Mouse (Mus musculus) stomach, postnatal 0 days (tissue): ENCODE results near the gene Rtca. TPM values are rescaled to one million over a fixed set of nuclear protein-coding genes. Genes with fewer than 3 reads are reported as not detected.

Source experiments
- ATAC-seq: fragments of 200-750 bp; cut with Nextera tagmentation; 2 replicates; pipeline ENCODE4 v1.8.0; 2017; ENCODE audit not compliant: low FRiP score, low TSS enrichment
- DNase-seq: peaks from one replicate; pipeline ENCODE4 v3.0.0-alpha.2; 2016; ENCODE audit warnings: low spot score
- H3K27ac ChIP-seq: fragments of 300-500 bp; sonication (generic); replicated peaks from 2 replicates; pipeline ENCODE4 v1.5.1; 2014; ENCODE audit warnings: mild to moderate bottlenecking, control low read depth
- H3K27me3 ChIP-seq: fragments of 300-500 bp; sonication (generic); 2 replicates; pipeline ENCODE4 v1.6.1; 2014; ENCODE audit warnings: low read length; ENCODE audit not compliant: control insufficient read depth, insufficient read depth
- H3K36me3 ChIP-seq: fragments of 300-500 bp; sonication (generic); 2 replicates; pipeline ENCODE4 v1.6.1; 2014; ENCODE audit warnings: low read length, mixed read lengths; ENCODE audit not compliant: control insufficient read depth, insufficient read depth
- H3K4me1 ChIP-seq: fragments of 300-500 bp; sonication (generic); replicated peaks from 2 replicates; pipeline ENCODE4 v1.6.1; 2014; ENCODE audit warnings: antibody characterized with exemption; ENCODE audit not compliant: control insufficient read depth, insufficient read depth
- H3K4me2 ChIP-seq: fragments of 300-500 bp; sonication (generic); replicated peaks from 2 replicates; pipeline ENCODE4 v1.6.1; 2014; ENCODE audit warnings: low read depth, mild to moderate bottlenecking, control low read depth, moderate library complexity
- H3K4me3 ChIP-seq: fragments of 300-500 bp; sonication (generic); 2 replicates; pipeline ENCODE4 v1.5.1; 2014; ENCODE audit warnings: low read depth, low read length, control low read depth
- H3K9ac ChIP-seq: fragments of 300-500 bp; sonication (generic); 2 replicates; pipeline ENCODE4 v1.6.1; 2014; ENCODE audit warnings: mild to moderate bottlenecking, low read length, control low read depth, mixed read lengths
- H3K9me3 ChIP-seq: fragments of 300-500 bp; sonication (generic); 2 replicates; pipeline ENCODE4 v1.6.1; 2016; ENCODE audit warnings: low read length; ENCODE audit not compliant: control insufficient read depth
- CTCF ChIP-seq: IDR thresholded peaks from 2 replicates; pipeline ENCODE4 v1.5.1; 2016; ENCODE audit warnings: antibody characterized with exemption, low read depth, mild to moderate bottlenecking, moderate library complexity
- EP300 ChIP-seq: optimal IDR thresholded peaks from 2 replicates; pipeline ENCODE3; 2016; ENCODE audit warnings: antibody characterized with exemption
- WGBS: fragments of 180-500 bp; shearing (Covaris S2); extraction: QIAGEN DNeasy Blood & Tissue Kit; methylation state at CpG from one replicate; pipeline ENCODE4 v1.1.7; 2014; 5-methylcytosine and 5-hydroxymethylcytosine counted together
- polyA plus RNA-seq: library from polyadenylated mRNA; unstranded; fragments of >200 nt; fragmentation: Nextera tagmentation; extraction: Ambion mirVana; gene quantifications from 2 replicates; pipeline ENCODE4 v1.2.1, GENCODE M21; 2015

Gene Rtca
- polyA plus RNA-seq, 1 experiment from 2014 or later: 42.9 TPM

DNA sequence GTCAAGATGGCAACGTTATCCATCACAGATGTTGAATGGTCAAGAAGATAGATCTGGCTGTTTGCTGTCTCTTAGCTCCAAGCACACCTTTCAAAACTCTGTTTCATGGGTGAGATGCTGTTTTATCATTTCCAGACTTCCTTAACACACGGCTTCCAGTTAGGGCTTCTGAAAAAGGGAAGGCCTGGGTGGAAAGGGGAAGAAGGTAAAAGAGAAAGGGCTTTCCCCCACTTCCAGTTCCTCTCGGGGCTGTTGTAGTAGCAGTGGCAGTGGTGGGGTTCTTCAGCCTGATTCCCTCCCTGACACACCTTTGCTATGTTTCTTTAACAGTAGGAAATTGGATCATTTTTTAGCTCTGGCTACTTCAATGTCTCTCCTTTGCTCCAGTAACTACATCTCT lies 25.3 kb downstream of the Rtca start:
- H3K27ac ChIP-seq: no peak overlapping the region
- no peak overlapping the region for H3K4me3 ChIP-seq
- ATAC-seq: no peak

DNA sequence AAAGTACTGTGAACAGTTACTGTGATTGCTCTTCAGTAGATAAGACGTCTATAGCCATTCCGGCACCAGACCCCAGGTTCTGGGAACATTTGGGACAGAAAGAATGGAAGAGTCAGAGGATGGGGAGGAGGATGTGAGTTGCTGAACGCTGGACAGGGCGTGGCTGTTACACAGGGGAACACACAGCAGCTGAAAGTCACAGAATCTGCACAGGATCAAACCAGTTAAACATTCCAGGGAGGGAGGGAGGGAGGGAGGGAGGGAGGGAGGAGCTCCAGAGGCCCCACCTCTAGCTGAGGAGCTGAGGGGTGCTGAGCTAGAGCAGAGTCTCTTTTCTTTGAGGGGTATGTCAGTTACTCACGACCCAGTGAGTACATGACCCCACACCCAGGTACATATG lies 27.1 kb downstream of the Rtca start:
- H3K9ac ChIP-seq: no peak overlapping the region
- no peaks in the 10 kb centered on the region for H3K9me3 ChIP-seq
- no peaks in the 10 kb centered on the region for H3K36me3 ChIP-seq
- H3K4me1 ChIP-seq: no peaks in the 10 kb centered on the region
- WGBS: 39% methylated on average over 5 of the region's 5 CpGs
- DNase-seq (peak; percentile 18), ATAC-seq (peak; percentile 72)
- no peaks in the 10 kb centered on the region for H3K27me3 ChIP-seq
- no peak overlapping the region for H3K4me2 ChIP-seq
- H3K4me3 ChIP-seq: no peak overlapping the region
- TF ChIP-seq EP300 (no peak), CTCF (no peak)
- no peak overlapping the region for H3K27ac ChIP-seq

More for the DNA sequence above, 25.3 kb downstream of the Rtca start:
- no peak for DNase-seq
- H3K4me1 ChIP-seq: no peaks in the 10 kb centered on the region
- no peaks in the 10 kb centered on the region for H3K9me3 ChIP-seq
- H3K36me3 ChIP-seq: no peaks in the 10 kb centered on the region
- 79% methylated on average over 3 of the region's 3 CpGs for WGBS
- no peak overlapping the region for H3K9ac ChIP-seq
- no peaks in the 10 kb centered on the region for H3K27me3 ChIP-seq
- H3K4me2 ChIP-seq: no peak overlapping the region
- TF ChIP-seq CTCF: no peak
- TF ChIP-seq EP300: no peak

DNA sequence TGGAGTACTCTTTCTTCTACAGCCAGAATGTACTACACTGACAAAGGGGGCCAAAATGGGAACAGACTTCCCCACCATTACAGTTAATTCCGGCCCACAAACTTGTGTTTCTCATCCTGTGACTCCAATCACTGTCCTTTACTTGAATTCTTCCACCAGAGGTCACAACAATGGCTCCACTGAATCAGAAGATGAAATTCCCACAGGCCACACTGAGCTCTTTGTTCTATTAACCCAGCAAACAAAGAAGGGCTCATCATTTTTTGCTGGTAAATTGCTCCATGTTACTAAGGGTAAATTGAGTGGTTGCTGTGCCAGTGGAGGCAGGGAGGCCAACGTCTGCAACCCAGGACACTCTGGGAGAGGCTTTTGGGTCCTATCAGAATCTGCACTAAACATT lies 27.9 kb downstream of the Rtca start:
- no peak overlapping the region for H3K4me2 ChIP-seq
- ATAC-seq: no peak
- H3K9me3 ChIP-seq: no peaks in the 10 kb centered on the region
- no peaks in the 10 kb centered on the region for H3K27me3 ChIP-seq
- no peak for TF ChIP-seq CTCF
- TF ChIP-seq EP300: no peak
- H3K27ac ChIP-seq: no peak overlapping the region
- no peak overlapping the region for H3K9ac ChIP-seq
- WGBS: 77% methylated on average over 2 of the region's 2 CpGs
- H3K36me3 ChIP-seq: no peaks in the 10 kb centered on the region
- no peak for DNase-seq
- no peaks in the 10 kb centered on the region for H3K4me1 ChIP-seq
- H3K4me3 ChIP-seq: no peak overlapping the region

DNA sequence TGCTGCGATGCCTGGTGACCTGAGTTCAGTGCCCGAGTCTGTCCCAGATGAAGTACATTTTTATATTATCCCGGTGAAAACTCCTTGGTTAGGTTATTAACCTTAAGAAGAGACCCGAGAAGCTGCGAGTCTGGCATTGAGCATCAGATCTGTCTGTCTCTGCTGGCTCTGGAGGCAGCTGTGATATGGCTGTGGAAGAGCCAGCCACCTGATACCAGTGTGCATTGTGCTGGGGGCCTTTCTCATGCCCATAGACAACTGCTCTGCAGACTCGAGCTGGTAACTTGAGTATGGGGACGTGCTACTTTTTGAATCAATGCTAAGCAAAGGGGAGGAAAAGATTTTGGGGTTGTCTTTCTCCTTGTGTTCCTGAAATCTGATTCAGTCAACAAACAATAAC lies 30.7 kb downstream of the Rtca start:
- no peak overlapping the region for H3K4me3 ChIP-seq
- H3K36me3 ChIP-seq: no peaks in the 10 kb centered on the region
- H3K4me2 ChIP-seq: no peak overlapping the region
- ATAC-seq (no peak), DNase-seq (no peak)
- no peaks in the 10 kb centered on the region for H3K9me3 ChIP-seq
- no peaks in the 10 kb centered on the region for H3K4me1 ChIP-seq
- 82% methylated on average over 7 of the region's 7 CpGs for WGBS
- no peak overlapping the region for H3K9ac ChIP-seq
- H3K27ac ChIP-seq: no peak overlapping the region
- no peaks in the 10 kb centered on the region for H3K27me3 ChIP-seq
- no peak for TF ChIP-seq EP300
- no peak for TF ChIP-seq CTCF

DNA sequence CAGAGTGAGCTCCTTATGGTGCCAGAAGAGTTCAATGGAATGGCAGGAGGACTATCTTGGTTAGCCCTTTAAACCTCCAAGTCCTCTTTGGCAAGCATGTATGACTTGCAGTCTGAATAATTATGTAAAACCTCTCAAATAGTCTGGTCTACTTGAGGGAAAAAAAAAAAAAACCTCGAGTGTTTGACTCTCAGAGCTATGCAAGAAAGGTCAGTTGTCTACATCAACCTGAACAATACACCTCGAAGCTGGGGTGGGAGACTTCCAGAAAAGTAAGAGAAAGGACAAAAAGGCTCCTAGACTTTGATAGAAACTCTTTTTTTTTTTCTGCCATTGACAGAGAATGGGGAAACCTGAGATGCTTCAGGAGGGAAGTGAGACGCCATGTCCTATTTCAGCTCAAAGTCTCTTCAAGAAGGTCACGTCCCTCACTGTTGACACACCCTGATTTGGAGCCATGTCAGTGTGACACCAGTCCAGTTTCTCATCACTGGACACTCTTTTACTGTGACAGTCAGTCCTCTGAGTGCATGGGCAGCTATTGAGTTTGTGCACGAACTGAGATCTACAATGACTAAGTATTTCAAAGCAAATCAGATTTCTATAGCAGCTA lies 31.2 kb downstream of the Rtca start:
- 51% methylated on average over 5 of the region's 5 CpGs for WGBS
- Histone ChIP-seq H3K27ac (no peak overlapping the region), H3K36me3 (no peaks in the 10 kb centered on the region), H3K4me1 (no peaks in the 10 kb centered on the region), H3K4me2 (no peak overlapping the region), H3K9me3 (no peaks in the 10 kb centered on the region), H3K27me3 (no peaks in the 10 kb centered on the region), H3K9ac (no peak overlapping the region), H3K4me3 (no peak overlapping the region)
- no peak for DNase-seq
- TF ChIP-seq EP300 (no peak), CTCF (no peak)
- ATAC-seq: no peak

DNA sequence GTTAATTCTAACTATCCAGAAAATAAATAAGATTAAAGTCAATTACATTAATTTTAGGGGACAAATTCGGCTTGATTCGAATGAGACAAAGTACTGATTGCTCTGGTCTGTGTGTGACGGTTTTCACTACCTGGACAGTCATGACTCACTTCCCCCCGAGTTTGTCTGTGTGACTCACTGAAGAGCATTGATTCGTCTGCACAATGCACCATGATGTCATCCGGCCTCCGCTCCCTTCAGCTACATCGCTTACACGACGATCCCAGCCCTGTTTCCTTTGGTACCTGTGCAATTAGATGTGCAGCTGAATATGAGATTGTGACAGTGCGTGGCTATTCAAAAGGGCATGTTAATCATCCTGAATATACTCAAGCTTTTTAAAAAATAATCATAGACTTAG lies 33.4 kb downstream of the Rtca start:
- ATAC-seq: no peak
- Histone ChIP-seq H3K4me3 (no peak overlapping the region), H3K9ac (no peak overlapping the region), H3K4me1 (no peaks in the 10 kb centered on the region), H3K9me3 (no peaks in the 10 kb centered on the region), H3K27ac (no peak overlapping the region), H3K4me2 (no peak overlapping the region), H3K36me3 (no peaks in the 10 kb centered on the region), H3K27me3 (no peaks in the 10 kb centered on the region)
- TF ChIP-seq CTCF (no peak), EP300 (no peak)
- no peak for DNase-seq
- WGBS: 55% methylated on average over 11 of the region's 11 CpGs
